Mouse (Mus musculus): ENCODE measurements around the gene Tmigd3. TPM values are rescaled to one million over a fixed set of nuclear protein-coding genes. Genes with fewer than 3 reads are reported as not detected.

The Tmigd3 gene
- total RNA-seq, 2 experiments from 2014 or later, result 0.25 TPM; not detected in 1

DNA sequence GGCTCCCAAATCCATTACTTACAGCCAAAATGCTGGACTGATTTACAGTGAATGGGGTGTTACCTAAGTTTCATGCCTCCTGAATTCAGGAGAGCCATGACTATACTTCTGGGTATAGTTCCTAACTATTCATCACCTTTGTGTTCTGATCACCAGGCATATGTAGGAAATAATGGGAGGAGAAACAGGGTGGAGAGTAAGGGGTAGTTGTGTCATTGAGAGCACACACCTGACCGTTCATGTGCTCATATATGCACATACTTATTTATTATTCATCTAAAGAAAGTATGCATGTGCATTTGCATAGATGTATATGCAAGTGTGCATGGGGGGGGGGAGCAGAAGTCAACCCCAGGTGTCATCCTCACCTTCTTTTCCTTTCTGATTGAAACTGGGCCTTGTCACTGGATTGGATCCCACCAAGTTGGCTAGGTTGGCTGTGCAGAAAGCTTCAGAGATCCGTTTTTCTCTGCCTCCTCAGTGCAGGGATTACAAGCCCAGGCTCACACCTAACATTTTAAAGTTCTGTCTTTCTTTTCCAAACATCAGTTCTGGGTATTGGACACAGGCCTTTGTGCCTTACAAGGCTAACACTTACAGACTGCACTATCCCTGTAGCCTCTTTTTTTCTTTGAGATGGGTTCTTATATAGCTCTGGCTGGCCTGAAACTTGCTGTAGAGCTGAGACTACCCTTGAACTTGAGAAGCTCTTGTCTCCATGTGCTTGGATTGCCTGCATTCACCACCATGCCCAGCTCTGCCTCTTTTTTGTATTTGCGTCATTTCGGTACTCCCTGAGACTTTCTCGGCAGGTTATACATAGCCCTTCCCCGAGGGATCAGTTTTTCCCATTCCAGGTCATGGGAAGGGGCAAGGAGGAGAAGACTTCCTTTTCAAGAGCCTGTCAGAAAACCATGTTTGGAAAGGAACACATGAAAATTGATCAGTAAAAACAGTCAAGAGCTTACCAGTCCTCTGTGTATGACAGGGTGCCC, 3.0 kb downstream of the Tmigd3 start:
- DNase-seq (ENCODE audit: low spot score in 2 of 2), result no peak

DNA sequence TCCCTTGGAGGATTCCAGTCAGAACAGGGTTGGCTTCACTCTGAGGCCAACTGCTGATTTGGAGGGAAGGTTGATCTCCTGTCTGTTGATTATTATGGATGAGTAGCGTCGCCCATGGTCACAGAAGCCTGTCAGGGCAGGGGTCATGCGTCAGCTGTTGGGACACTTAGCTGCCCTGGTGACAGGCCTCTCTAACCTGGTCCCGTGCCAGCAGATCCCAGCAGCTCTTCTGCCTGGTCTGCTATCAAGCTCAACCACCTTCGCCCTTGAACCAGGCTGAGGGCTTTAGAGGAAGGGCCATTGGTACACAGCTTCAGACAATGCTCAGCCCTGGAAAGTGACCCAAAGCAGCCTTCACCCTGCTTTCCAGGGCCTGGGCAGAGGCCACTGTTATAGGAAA, 5.3 kb downstream of the Tmigd3 start:
- DNase-seq (ENCODE audit: low spot score in 2 of 2), result no peak

DNA sequence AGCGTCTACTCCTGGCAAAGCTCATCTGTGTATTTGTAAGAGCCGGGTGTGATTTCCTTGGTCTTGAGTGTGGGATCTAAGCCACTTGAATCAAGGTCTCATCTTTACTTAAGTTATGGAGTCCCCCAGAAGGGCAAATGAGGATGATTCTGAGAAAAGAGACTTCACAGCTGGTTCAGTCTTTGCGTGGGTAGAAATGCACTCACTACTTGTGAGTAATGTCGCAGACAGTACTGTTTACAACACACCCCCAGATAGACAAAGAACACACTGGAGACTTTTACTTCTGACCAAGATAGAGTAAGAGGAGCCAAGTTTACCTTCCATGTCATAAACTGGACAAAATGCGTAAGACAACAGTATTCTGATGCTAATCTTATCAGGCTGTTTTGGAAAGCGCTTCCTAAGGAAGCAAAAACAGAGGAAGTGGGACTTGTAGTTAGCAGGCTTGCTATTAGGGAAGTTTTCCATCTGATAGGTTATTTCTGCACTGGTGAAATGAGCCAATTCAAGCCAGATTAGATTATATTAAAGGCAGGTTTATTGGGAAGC, 6.6 kb downstream of the Tmigd3 start:
- no peak for DNase-seq (ENCODE audit: low spot score in 2 of 2)

DNA sequence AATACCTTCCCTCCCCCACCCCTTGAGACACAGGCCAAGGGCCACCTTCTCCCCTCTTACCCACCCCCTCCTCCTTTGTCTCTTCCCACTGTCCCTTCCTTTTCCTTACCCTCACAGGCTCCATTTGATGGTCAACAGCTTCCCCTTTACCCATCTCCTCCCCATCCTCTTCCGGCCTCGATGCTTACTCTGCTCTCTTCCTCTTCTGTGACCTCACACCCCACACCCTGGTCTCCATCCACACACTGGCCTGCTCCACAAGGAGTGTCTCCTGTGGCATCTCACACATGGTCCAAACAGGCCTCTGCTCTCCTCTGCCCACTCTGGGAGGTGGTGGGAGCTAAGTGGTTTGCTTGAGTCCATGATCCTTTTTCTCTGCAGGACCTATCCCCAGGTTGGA, 7.2 kb downstream of the Tmigd3 start:
- DNase-seq (ENCODE audit: low spot score in 2 of 2), result no peak

DNA sequence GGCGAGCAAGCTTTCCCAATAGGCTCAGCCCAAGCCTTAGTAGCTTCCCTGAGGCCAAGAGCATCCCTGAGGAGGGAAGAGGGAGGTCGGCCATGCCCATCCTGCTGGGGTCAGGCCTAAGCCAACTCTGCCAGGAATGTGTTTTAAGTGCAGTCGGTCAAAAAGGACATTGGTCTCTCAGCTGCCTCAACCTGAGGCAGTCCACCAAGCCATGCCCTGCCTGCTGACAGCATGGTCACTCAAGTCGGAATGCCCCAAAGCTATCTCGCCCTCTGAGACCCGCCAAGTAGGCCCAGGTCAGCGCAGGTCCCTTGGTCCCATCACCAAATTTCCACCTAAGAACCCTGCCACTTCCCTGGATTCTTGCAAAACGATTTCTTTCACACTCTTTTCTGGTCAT, 8.0 kb downstream of the Tmigd3 start:
- DNase-seq (ENCODE audit: low spot score in 2 of 2), result no peak

DNA sequence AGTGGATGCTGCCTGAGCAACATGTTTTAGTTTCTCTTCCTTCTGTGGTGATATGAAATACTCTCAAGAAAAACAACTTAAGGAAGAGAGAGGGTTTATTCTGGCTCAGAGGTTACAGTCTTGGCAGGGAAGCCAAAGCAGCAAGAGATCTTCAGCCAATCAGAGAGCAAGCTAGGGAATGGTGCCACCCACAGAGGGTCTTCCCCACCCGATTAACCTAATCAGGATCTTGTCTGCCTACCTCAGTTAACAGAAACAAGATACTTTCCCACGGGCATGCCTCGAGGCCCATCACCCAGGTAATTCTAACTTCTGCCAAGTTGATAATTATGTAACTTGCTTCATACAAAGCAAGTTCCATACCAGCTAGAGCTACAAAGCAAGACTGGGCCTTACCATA, 9.7 kb downstream of the Tmigd3 start:
- DNase-seq (ENCODE audit: low spot score in 2 of 2), result no peak

DNA sequence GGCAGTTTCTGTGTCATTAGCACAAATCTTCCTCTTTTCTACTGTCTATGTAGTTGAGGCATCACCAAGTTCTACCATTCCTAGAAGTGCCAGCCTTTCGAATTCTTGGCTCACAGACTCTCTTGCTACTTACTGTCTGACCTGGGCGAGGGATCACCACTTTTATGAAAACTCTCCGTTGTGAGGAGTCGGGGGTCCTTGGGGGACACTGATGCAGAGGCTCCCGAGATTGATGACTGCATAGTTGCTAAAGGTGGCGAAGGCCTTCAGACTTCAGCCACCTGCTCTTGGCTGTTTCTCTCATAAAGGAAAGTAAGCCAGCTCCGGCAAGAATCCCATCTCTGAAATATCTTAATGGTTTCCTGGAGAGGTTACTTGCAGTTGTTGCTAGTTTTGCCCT, 11.4 kb downstream of the Tmigd3 start:
- DNase-seq (ENCODE audit: low spot score in 2 of 2), result no peak

DNA sequence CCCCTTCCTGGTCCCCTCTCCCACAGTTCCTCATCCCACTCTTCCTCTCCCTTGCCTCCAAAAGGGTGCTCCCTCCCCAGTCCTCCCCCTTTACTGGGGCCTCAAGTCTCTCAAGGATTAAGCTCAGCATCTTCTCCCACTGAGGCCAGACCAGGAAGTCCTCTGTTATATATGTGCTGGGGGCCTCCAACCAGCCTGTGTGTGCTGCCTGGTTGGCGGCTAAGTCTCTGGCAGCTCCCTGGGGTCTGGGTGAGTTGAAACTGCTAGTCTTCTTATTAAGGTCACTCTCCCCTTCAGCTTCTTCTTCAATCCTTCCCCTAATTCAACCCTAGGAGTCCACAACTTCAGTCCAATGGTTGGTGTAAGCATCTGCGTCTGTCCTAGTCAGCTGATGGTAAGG, 12.4 kb downstream of the Tmigd3 start:
- no peak for DNase-seq (ENCODE audit: low spot score in 2 of 2)

DNA sequence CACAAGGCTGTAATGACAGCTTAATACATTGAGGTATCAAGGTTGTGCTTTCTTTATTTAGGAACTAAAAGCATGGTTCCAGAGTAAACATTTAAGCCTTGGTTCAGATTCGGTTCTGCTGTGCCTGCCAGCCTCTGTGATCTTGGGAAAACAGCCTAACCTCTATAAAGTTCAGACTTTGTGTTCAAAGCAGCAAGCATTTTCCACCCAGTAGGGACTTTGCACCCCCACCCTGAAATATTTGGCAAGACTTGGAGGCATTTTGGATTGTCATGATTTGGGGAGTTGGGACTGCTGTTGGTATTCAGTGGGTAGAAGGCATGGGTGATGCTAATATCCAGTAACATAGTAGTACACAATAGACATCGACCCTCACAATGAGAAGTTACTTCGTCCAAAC, 18.3 kb downstream of the Tmigd3 start:
- no peak for DNase-seq (ENCODE audit: low spot score in 2 of 2)

DNA sequence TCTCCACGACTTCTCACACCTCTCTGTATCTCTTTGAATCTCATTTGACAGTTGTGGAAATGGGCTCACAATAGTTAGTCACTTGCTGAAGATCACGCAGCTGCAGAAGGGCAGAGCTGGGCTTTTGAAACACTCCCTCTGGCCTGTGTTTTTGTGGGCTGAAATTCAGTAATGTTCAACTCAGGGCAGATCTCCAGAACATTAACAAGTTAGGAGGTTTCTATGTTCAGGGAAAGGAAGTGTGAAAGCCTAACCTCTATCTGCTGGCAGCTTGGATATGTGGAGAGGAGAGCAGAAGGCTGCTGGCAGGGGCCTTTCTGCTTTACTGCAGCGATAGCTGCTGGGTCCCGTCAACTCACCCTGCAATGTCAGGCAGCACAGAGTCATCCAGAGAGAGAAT, 19.5 kb downstream of the Tmigd3 start:
- DNase-seq (ENCODE audit: low spot score in 2 of 2), result no peak

DNA sequence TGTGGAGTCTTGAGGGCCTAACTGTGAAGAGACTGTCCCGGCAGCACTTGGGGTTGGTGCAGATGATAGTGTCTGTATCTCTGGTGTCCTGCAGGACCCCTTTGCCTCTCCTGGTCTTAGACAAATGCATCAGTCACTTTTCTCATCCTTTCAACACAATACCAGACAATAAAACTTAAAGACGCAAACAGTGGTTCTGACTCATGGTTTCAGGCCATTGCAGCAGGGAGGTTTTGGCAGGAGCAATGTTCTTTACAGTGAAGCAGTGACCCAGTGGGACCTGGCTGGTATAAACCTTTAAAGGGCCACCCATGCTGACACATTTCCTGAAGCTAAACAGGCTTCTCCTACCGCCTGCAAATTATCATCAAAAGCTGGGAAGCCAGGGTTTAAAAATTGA, 20.4 kb downstream of the Tmigd3 start:
- no peak for DNase-seq (ENCODE audit: low spot score in 2 of 2)

DNA sequence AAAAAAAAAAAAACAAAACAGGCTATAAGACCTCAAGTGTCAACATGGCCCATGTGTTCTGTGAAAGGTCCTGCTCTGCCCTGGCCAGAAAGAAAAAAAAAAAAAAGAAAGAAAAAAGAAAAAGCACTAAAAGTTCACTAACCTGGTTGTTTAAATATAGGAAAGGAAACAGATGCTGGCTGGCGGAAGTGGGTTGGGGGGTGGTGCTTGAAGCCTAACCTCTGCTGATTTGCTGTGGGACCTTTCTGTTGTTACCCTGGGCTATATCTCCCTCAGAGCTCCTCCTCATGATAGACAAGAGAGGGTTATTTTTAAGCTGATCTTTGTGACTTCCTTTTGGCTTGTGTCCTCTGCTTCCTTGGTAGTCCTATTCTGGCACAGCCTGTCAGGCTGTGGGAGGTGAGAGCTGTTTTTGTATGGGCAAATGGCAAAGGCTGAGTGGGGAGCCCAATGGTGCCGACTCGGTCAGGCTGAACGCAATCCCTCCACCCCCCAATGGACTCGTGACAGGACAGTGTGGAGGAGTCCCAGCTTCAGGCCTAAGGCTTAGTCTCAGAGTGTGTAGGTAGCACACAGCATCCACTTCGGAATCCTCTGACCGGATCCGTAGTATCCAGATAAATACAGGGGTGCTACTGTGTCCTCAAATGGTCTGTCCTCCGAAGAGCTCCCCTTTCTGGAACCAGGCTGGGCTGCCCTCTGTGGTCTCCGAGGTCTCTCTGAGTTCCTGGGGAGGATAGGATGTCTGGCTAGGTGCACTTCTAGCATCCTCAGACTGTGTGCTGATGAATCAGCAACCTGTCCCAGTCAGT, 21.3 kb downstream of the Tmigd3 start:
- DNase-seq (ENCODE audit: low spot score in 2 of 2), result no peak

DNA sequence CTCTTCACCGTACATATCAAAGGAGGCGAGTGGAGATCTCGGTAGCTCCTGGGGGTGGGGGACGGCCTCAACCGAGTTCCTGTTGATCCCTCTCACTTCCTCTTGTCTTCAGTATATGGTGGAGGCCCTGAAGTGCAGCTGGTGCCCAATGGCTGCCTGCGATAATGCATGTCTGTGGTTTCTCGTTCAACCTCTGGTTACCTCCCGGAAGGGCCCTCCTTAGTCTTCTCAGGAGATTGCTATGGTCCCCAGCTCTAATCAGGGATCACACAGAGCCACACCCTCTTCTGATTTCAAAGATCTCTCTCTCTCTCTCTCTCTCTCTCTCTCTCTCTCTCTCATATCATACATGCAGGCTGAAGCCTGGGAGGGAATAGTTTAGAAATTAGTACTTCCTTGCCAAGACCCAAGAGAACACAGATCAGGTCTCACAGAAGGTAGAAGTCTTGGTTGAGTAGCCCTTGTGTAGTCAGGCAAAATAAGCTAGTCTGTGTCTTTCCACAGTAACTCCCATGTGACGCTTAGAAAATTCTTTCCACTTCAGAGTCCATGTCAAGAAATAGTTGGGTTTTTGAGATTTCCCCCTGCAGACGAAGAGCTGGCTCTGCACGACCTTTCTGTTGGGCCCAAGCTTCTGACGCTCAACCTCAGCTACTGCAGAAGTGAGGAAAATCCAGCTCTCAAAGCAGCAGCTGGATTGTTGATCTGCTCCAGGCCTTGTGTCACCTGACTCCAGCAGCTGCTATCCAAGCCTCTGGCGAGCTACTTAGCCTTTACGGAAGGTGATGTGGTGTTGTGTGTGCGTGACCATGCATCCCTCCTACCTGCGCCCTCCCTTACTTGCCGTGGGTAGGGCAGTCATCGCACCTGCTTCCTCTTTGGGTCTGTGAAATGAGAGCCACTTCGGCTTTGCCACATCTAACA, 22.1 kb downstream of the Tmigd3 start:
- no peak for DNase-seq (ENCODE audit: low spot score in 2 of 2)

DNA sequence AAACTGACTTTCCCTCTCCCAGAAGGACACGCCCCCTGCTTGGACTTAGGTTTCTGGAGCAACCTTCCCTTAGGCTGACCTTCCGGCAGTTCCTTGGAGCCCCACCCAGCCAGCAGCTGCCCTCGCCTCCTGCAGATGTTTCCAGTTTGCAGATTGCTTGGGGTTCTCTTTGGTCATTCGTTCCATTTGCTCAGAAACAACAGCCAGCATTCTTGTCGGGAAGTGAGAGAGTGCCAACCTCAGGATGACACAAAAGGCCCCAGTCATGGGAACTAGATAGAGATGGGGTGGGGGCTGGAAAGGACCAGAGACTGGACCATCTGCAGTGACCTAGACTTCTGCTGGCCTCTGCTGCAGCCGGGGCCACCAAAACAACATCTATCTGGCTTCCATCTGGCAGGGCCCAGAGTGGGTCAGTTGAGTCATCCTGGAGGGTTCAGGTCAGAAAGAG, 23.3 kb downstream of the Tmigd3 start:
- no peak for DNase-seq (ENCODE audit: low spot score in 2 of 2)

DNA sequence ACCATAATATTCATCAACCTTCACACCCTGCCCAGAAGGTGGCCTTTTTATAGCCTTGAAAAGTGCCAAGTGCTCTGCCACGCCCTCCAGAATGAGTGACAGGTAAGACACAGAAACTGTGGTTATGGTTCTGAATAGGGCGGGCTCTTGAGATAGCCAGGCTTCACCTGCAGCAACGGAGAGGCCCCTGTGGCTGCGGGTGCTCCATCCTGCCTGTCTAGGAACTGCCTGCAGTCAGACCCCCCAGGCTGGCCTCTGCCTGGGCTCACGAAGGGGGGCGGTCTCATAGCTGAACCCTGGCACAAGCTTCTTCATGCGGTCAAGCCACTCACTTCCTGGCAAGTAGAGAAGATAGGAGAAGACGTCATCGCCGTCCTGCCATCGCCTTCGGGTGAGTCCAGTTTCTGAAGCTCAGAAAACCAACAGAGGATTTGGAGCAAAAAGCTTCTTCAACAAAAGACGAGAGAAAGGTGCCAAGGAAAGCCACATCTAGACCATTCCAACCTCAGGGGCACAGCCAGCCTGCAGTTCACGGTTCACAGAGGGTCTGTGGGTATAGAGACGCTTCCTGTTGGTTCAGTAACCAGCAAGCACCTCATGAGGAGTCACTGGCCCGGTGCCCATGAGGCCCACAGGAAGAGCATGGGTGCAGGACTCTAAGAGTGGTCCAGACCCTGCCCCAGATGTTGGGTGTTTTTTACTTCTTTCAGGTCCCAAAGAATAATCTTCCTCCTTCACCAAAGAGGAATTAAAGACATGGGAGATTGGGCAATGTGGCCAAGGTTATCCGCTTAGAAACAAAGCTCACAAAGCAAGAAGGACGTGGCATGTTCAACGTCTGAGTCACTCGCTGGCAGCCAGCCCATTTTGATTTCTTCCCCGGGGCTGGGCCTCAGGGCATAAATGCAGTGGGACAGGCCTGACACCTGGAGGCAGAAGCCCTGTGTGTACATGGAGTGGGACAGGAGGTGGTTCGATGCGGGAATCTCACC, 24.2 kb downstream of the Tmigd3 start:
- peak; percentile 91 to 93 for DNase-seq (ENCODE audit: low spot score in 2 of 2)

DNA sequence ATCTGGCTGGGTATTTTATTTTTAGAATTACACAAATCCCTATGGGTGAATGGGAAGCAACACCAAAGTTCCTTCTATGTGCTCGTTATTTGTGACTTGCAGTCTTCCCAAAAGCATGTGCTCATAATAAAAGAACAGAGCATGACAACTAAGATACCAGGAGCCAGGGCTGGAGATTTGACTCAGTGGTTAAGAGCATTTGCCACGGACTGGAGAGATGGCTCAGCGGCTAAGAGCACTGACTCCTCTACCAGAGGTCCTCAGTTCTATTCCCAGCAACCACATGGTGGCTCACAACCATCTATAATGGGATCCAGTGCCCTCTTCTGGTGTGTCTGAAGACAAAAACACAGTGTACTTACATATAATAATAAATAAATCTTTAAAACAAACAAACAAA, 26.1 kb downstream of the Tmigd3 start:
- DNase-seq (ENCODE audit: low spot score in 2 of 2), result no peak

DNA sequence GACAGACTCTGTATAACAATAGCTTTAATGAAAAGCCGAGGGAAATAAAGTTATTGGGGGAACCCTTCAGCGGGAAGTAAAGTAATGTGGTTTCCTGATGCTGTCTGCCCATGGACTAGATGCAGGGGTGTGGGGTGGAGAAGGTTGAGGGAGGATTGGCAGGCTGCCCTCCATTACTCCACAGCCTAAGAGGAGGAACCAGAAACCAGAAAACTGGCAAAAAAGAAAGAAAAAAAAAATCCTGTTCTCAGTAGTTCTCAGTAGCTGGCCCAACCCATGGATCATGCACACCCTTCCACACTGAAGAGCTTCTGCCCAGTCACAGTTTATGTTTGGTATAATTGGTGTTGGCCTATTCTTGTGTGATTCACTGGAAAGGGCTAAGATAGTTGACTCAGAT, 27.6 kb downstream of the Tmigd3 start:
- DNase-seq (ENCODE audit: low spot score in 2 of 2), result no peak

DNA sequence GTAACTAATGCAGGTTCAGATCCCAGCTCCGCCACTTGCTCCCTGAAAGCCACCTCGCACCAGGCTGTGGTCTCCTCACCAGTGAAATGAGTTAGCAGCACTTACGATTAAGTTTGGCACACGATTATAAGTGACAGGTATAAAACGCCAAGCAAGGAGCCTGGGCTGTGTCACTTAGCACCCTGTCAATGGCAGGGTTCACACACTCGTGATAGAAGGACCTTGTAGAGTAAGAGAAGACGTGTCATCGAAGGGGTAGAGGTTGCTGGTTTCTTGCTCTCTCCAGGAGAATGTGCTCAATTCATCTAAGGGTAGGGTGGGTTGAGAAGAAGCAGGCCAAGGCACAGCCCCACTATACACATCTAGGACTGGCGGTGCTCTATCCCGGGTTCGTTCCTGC, 28.2 kb downstream of the Tmigd3 start:
- no peak for DNase-seq (ENCODE audit: low spot score in 2 of 2)

DNA sequence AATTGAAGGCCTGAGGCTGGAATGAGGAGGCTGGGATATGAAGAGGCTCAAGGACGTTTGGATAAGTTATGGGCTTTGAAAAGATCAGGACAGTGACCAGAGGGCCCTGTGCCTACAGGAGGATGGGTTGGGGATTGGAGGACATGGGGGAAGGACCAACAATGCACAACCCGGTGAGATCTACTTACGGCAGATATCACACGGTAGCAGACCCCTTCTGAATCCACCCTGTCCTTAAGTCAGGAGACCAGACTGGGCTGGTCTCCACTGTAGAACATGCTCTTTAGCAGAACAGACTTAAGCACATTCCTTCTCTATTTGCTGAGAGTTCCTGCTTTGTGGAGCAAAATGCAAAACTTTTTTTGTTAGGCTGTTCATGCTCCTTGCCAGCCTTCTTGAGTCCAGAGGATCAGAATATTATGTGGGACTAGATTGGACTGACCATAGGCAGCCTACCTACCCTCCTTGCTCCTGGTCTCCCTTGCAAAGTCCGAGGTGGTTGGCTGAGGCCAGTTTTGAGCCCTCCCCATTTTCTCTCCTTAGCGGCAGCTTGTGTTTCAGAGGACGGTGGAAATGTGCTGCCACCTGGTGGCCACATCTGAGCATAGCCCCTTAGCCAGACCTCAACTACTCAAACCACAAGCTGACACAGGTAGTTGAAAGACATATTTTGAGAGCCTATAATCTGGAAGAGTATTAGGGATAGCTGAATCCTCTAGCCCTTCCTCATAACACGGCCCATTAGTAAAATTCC, 28.9 kb downstream of the Tmigd3 start:
- peak; percentile 65 to 67 for DNase-seq (ENCODE audit: low spot score in 2 of 2)
